Mouse (Mus musculus): ENCODE results near the gene Hoxa11. TPM values are rescaled to one million over a fixed set of nuclear protein-coding genes. Genes with fewer than 3 reads are reported as not detected.

Hoxa11 gene
- total RNA-seq, 1 experiment from 2014 or later: not detected

- DNase-seq: no peak
Observed at GRCm38 (mm10) chr6:52265306-52265912, 19.8 kb upstream of the Hoxa11 start.

- DNase-seq: no peak
Observed at GRCm38 (mm10) chr6:52264106-52264790, 18.6 kb upstream of the Hoxa11 start.

- DNase-seq: no peak
Observed at GRCm38 (mm10) chr6:52263321-52263585, 17.6 kb upstream of the Hoxa11 start.

GRCm38 (mm10) chr6:52262463-52263320 is 17.1 kb upstream of the Hoxa11 start:
- DNase-seq: no peak

GRCm38 (mm10) chr6:52261751-52262462 is 16.3 kb upstream of the Hoxa11 start:
- DNase-seq: no peak

- DNase-seq: peak; percentile 42
Observed at GRCm38 (mm10) chr6:52260654-52261575, 15.3 kb upstream of the Hoxa11 start, which contains the start of gene Hoxa13. TSS of gene Hoxa13 (minus strand) at chr6:52260880.

- no peak for DNase-seq
Observed at GRCm38 (mm10) chr6:52259811-52260261, 14.2 kb upstream of the Hoxa11 start.

GRCm38 (mm10) chr6:52259081-52259790 is 13.6 kb upstream of the Hoxa11 start:
- DNase-seq: no peak

GRCm38 (mm10) chr6:52256956-52257355 is 11.3 kb upstream of the Hoxa11 start:
- DNase-seq: peak; percentile 75

GRCm38 (mm10) chr6:52253511-52254500 is 8.2 kb upstream of the Hoxa11 start:
- DNase-seq: no peak

GRCm38 (mm10) chr6:52252775-52253376 is 7.3 kb upstream of the Hoxa11 start:
- no peak for DNase-seq

GRCm38 (mm10) chr6:52252016-52252774 is 6.6 kb upstream of the Hoxa11 start:
- DNase-seq: no peak

GRCm38 (mm10) chr6:52251177-52251879 is 5.7 kb upstream of the Hoxa11 start:
- DNase-seq: no peak

- DNase-seq: no peak
Observed at GRCm38 (mm10) chr6:52249826-52250225, 4.2 kb upstream of the Hoxa11 start.

- DNase-seq: no peak
Observed at GRCm38 (mm10) chr6:52249415-52249738, 3.8 kb upstream of the Hoxa11 start.

- no peak for DNase-seq
Observed at GRCm38 (mm10) chr6:52248638-52249414, 3.2 kb upstream of the Hoxa11 start.
